Mouse (Mus musculus) embryonic facial prominence, embryonic 11.5 days (tissue): Measurements from ENCODE around the gene Enox1. TPM values are rescaled to one million over a fixed set of nuclear protein-coding genes. Genes with fewer than 3 reads are reported as not detected.

Experiments used
- polyA plus RNA-seq: library from polyadenylated mRNA; unstranded; fragments of >200 nt; fragmentation: Nextera tagmentation; extraction: Ambion mirVana; gene quantifications from 2 replicates; pipeline ENCODE4 v1.2.1, GENCODE M21; 2014

Enox1 gene
- polyA plus RNA-seq, 1 experiment from 2014 or later = 9.6 TPM

Other genes starting within 250 kb of the Enox1 start
- 1.8 and 2.7 TPM in 2 replicates for gene Ccdc122, start 120.0 kb upstream of the Enox1 start, polyA plus RNA-seq
- gene Lacc1, start 119.9 kb upstream of the Enox1 start, polyA plus RNA-seq = 4.7 and 5.9 TPM in 2 replicates